Mouse (Mus musculus): ENCODE data around the gene Acp5. TPM values are rescaled to one million over a fixed set of nuclear protein-coding genes. Genes with fewer than 3 reads are reported as not detected.
A peak's percentile ranks its signal among the peaks of the same experiment; 100 is the strongest.

Gene Acp5
- total RNA-seq, 2 experiments from 2014 or later: 9.8 to 10.8 TPM

- ATAC-seq (replicated peaks; ENCODE audit: low FRiP score, poor library complexity, severe bottlenecking): peak; percentile 81
Observed at GRCm38 (mm10) chr9:22143108-22144037, 7.9 kb upstream of the Acp5 start.

- no peak for ATAC-seq (replicated peaks; ENCODE audit: low FRiP score, poor library complexity, severe bottlenecking)
Observed at GRCm38 (mm10) chr9:22139746-22140145, 4.2 kb upstream of the Acp5 start.

- peak; percentile 54; the same call in 1 of the 2 replicates for ATAC-seq (replicated peaks; ENCODE audit: low FRiP score, poor library complexity, severe bottlenecking)
Observed at GRCm38 (mm10) chr9:22138480-22138879, 3.0 kb upstream of the Acp5 start.

GRCm38 (mm10) chr9:22136765-22137547 is 1.4 kb upstream of the Acp5 start:
- ATAC-seq (replicated peaks; ENCODE audit: low FRiP score, poor library complexity, severe bottlenecking): no peak

- peak; percentile 14; the same call in 1 of the 2 replicates for ATAC-seq (replicated peaks; ENCODE audit: low FRiP score, poor library complexity, severe bottlenecking)
Observed at GRCm38 (mm10) chr9:22134988-22135643, 395 bp downstream of the Acp5 start.

- 0 out of 2 replicates have a peak, but pooled peaks have one; percentile 7 for ATAC-seq (replicated peaks; ENCODE audit: low FRiP score, poor library complexity, severe bottlenecking)
Observed at GRCm38 (mm10) chr9:22134246-22134890, 1.1 kb downstream of the Acp5 start.

GRCm38 (mm10) chr9:22132220-22132619 is 3.3 kb downstream of the Acp5 start:
- no peak for ATAC-seq (replicated peaks; ENCODE audit: low FRiP score, poor library complexity, severe bottlenecking)

- ATAC-seq (replicated peaks; ENCODE audit: low FRiP score, poor library complexity, severe bottlenecking): peak; percentile 52
Observed at GRCm38 (mm10) chr9:22131226-22131981, 4.1 kb downstream of the Acp5 start.

- ATAC-seq (replicated peaks; ENCODE audit: low FRiP score, poor library complexity, severe bottlenecking): no peak
Observed at GRCm38 (mm10) chr9:22125246-22126027, 10.1 kb downstream of the Acp5 start.

- ATAC-seq (replicated peaks; ENCODE audit: low FRiP score, poor library complexity, severe bottlenecking): no peak
Observed at GRCm38 (mm10) chr9:22124169-22124568, 11.3 kb downstream of the Acp5 start.

GRCm38 (mm10) chr9:22123069-22123609 is 12.4 kb downstream of the Acp5 start:
- ATAC-seq (replicated peaks; ENCODE audit: low FRiP score, poor library complexity, severe bottlenecking): peak; percentile 64

- no peak for ATAC-seq (replicated peaks; ENCODE audit: low FRiP score, poor library complexity, severe bottlenecking)
Observed at GRCm38 (mm10) chr9:22122005-22122404, 13.5 kb downstream of the Acp5 start.

- ATAC-seq (replicated peaks; ENCODE audit: low FRiP score, poor library complexity, severe bottlenecking): peak; percentile 59
Observed at GRCm38 (mm10) chr9:22121545-22121944, 14.0 kb downstream of the Acp5 start.

GRCm38 (mm10) chr9:22119543-22119942 is 16.0 kb downstream of the Acp5 start:
- ATAC-seq (replicated peaks; ENCODE audit: low FRiP score, poor library complexity, severe bottlenecking): no peak

GRCm38 (mm10) chr9:22117754-22118456 is 17.6 kb downstream of the Acp5 start:
- peak; percentile 55 for ATAC-seq (replicated peaks; ENCODE audit: low FRiP score, poor library complexity, severe bottlenecking)

- peak; percentile 91 for ATAC-seq (replicated peaks; ENCODE audit: low FRiP score, poor library complexity, severe bottlenecking)
Observed at GRCm38 (mm10) chr9:22116740-22117426, 18.6 kb downstream of the Acp5 start, which contains the start of gene Elof1. Gene Elof1, minus strand, starts transcription at chr9:22117172.

- ATAC-seq (replicated peaks; ENCODE audit: low FRiP score, poor library complexity, severe bottlenecking): 0 out of 2 replicates have a peak, but pooled peaks have one; percentile 29
Observed at GRCm38 (mm10) chr9:22116086-22116485, 19.4 kb downstream of the Acp5 start.

Measured in erythroblast, adult 5-6 weeks (primary cell).